Mouse (Mus musculus) stomach, postnatal 0 days (tissue): ENCODE measurements at regions not wholly inside any gene's neighbourhood (a gene's known extent, or its start where the extent isn't known, plus 50 kb on each side); places are given as distances from the start of the nearest gene placed in this dataset.

Experiments used
- CTCF ChIP-seq: IDR thresholded peaks from 2 replicates; pipeline ENCODE4 v1.5.1; 2016; ENCODE audit warnings: antibody characterized with exemption, low read depth, mild to moderate bottlenecking, moderate library complexity
- EP300 ChIP-seq: optimal IDR thresholded peaks from 2 replicates; pipeline ENCODE3; 2016; ENCODE audit warnings: antibody characterized with exemption

- TF ChIP-seq CTCF (no peak), EP300 (no peak)
Observed at GRCm38 (mm10) chr11:82604251-82604835, 159.8 kb downstream of the Cct6b start.
